Comparison of ENCODE assay signal across 14 mouse cellular contexts in genomic region chr4:98404412-98404811, GRCm38 (mm10).
"Had no signal": no experiment of that assay in that cellular context is flagged by ENCODE, and none has a peak within 500 bp of the region (broad histone marks: within the 10 kb centered on the region; RNA-seq: fewer than 3 reads in every experiment).

No protein-coding gene starts in this region.

- H3K27ac ChIP-seq: hindbrain, postnatal 0 days; limb, embryonic 15.5 days; liver, embryonic 12.5 days; macrophage; midbrain, embryonic 12.5 days; stomach, postnatal 0 days had no signal

- H3K4me1 ChIP-seq: liver, embryonic 12.5 days; megakaryocyte, embryonic 14.5 days; midbrain, embryonic 12.5 days had no signal

- ATAC-seq: hindbrain, postnatal 0 days; liver, embryonic 12.5 days had no signal

- H3K36me3 ChIP-seq: limb, embryonic 15.5 days; liver, embryonic 12.5 days; midbrain, embryonic 12.5 days had no signal

- DNase-seq: layer of hippocampus, adult 9-11 months; layer of hippocampus, postnatal 36 days; lung, embryonic 14.5 days; lung, postnatal 10 days; right cerebral cortex, adult 18-20 months; right cerebral cortex, postnatal 25 days; thymus, postnatal 4 days had no signal

- H3K4me2 ChIP-seq: limb, embryonic 15.5 days; liver, embryonic 12.5 days; lung, embryonic 14.5 days; midbrain, embryonic 12.5 days had no signal

- H3K9ac ChIP-seq: limb, embryonic 15.5 days; liver, embryonic 12.5 days; lung, embryonic 14.5 days; midbrain, embryonic 12.5 days had no signal

- H3K9me3 ChIP-seq: limb, embryonic 15.5 days; liver, embryonic 12.5 days; megakaryocyte, embryonic 14.5 days; midbrain, embryonic 12.5 days had no signal

- H3K27me3 ChIP-seq: limb, embryonic 15.5 days; liver, embryonic 12.5 days; megakaryocyte, embryonic 14.5 days; midbrain, embryonic 12.5 days had no signal

- H3K4me3 ChIP-seq: limb, embryonic 15.5 days; liver, embryonic 12.5 days; megakaryocyte, embryonic 14.5 days; midbrain, embryonic 12.5 days had no signal
